Mouse (Mus musculus): ENCODE results near the gene Adss.

DNA sequence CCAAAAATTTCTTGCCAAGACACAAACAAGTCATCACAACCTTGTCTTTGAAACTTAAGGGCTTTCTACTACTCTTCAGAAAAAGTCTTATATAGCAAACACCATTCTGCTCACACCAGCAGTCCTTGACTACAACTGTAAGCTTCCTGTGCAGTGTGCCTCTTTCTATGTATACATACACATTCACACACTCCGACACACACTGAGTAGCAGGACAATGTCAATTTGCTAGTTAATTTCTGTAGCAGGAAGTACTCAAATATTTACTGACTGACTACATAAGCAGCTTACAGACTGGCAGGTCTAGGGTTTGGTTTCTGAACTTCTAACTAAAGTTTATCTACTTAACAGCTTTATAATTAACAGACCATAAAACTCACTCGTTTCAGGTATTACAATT lies 18.9 kb downstream of the Adss start:
- TF ChIP-seq CTCF (IDR thresholded peaks at IDR 0.05; ENCODE audit: extremely low read depth, insufficient read length, insufficient replicate concordance, low read depth, low read length) (no peak), POLR2A (IDR thresholded peaks at IDR 0.05; ENCODE audit: low read depth, low read length) (no peak)
